Mouse (Mus musculus) induced T-regulatory cell, adult 2 months (primary cell): ENCODE results near the gene Armc6.

ENCODE experiments used
- DNase-seq: peaks from one replicate; pipeline ENCODE4 v3.0.0-alpha.2; 2012; ENCODE audit warnings: low read depth

Gene Armc6

DNA sequence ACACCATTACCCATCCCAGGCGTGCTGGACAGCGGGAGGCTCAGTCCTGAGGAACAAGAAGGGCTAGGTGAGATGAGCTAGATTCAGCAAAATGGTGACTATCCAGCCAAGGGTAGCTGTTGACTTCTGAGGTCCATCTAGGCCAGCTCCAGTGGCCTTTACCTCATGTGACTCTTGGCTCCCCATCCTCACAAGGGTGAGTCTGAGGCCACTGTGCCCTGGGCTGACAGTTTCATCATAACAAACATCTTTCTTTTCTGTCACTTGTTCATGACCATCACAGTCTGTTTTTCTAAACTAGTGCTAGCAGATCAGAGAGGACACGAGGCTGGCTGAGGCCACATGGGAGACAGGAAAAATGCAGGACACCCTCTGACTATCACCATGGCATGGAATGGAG, 40.1 kb downstream of the Armc6 start:
- DNase-seq, result no peak

DNA sequence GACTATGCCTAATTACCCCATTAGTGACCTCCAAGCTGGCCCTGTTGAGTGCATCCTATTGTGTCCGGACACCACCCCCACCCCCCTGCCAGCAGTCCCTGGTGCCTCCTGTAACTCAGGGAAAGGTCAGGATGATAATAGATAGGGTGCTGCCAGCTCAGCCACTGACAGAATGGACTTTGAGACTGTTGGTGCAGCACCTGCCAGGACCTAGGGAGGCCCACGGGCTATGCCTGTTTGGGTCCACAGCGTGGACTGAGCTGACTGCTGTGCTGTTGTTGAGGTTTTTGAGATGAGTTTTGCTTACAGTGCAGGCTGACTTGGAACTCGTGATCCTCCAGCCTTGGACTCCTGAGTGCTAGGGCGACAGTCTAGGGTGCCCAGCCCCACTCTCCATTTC, 41.0 kb downstream of the Armc6 start:
- no peak for DNase-seq

DNA sequence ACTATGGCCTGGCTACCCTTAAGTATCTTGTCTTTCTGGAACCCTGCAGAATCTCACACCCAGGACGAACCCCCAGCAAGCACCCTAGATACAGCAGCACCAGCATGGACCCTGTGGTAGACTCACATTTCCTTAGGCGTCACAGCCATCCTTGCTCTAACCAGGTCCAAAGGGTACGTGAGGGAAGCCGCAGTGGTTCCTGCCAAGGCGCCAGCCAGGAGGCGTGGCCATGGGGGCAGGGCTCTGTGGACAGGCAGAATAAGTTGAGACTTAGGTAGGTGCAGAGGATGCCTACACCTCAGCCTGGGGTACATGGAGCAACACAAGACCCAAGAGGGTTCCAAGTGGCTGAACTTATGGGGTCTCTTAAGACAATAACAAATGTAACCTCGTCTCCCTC, 45.6 kb downstream of the Armc6 start:
- no peak for DNase-seq

DNA sequence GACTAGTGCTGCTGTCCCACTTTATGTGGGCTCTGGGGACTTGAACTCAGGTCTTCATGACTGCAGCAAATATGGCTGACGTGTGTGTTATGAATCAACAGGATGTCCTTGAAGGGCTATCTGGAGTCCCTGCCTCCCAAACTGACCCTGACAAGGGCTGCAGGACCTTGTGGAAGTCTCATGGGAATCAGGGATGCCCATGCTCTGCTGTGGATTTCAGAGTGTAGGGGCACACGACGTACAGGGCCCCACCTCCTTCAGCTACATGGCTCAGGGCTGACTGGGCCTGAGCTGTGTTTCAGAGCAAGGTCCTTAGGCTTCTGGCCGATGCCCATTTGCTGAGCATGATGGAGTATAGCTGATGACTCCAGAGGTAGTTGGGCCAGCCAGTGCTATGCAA, 51.1 kb downstream of the Armc6 start:
- DNase-seq, result no peak

DNA sequence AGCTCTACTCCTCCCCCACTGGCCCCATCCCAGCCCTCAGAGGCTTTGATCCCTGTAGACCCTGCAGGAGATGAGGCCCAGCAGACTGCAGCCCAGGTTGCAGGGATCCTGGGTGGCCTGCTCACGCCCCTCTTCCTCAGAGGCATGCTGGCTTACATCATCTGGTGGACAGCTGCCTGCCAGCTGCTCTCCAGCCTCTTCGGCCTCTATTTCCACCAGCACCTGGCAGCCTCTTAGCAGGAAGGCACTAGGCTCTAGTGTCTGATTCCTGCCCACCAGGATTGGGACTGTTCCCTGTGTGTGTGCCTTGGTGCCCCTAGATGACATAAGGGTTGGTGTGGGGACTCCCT, 52.4 kb downstream of the Armc6 start:
- no peak for DNase-seq

DNA sequence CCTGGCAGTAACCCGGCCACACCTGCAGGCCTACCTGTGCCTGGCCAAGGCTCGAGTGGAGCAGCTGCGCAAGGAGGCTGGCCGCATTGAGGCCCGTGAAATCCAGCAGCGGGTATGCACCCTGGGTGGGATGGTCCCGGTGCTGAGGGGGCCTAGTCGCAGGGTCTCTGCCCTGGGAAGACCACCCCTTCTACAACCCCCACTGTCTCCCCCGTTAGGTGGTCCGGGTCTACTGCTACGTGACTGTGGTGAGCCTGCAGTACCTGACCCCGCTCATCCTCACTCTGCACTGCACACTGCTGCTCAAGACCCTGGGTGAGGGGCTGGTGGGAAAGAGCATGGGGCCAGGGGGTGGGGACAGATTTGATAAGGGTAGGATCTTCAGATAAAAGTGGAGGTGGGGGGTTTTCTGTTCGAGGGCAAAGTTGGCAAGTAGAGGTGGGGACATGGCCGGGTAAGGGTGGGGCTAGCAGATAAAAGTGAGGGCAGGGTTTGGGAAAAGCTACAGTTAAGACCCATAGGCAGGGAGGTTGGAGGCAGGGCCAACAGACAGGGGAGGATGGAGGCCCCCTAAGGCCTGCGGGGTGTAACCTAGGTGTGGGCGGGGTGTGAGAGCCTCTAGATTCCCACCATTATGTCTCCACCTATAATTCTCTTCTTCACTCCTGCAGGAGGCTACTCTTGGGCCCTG, 52.9 kb downstream of the Armc6 start:
- DNase-seq, result no peak

DNA sequence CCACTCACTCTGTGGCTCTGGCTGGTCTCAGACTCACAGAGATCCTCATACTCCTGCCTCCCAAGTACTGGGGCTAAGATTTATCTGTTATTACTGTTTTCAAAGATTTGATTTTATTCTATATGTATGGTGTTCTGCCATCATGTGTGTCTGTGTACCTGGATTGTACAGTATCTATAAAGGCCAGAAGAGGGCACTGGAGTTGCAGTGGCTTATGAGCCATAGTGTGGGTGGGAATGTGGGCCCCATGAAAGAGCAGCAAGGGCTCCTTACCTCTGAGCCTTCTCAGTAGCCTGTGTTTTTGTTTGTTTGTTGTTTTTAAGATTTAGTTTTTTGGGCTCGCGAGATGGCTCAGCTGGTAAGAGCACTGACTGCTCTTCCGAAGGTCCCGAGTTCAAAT, 55.2 kb downstream of the Armc6 start:
- DNase-seq, result peak; percentile 33

DNA sequence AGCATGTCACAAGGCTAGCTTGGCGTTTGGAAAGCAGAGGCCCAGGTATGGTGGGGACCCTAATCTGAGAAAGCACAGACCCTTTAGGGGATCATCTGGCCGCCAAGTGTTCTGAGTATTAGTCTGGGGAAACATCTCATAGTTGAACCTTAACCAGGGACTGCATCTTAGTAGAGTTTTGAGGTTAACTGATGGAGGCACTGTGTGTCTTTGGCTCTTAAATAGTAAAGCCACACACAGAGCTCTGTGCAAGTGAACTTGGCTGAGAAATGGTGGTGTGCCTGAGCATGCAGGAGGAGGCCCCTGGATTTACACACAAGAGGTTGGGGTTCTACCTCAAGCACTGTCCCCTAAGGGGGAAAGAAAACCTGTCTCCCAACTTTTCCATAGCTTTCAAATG, 56.0 kb downstream of the Armc6 start:
- no peak for DNase-seq

DNA sequence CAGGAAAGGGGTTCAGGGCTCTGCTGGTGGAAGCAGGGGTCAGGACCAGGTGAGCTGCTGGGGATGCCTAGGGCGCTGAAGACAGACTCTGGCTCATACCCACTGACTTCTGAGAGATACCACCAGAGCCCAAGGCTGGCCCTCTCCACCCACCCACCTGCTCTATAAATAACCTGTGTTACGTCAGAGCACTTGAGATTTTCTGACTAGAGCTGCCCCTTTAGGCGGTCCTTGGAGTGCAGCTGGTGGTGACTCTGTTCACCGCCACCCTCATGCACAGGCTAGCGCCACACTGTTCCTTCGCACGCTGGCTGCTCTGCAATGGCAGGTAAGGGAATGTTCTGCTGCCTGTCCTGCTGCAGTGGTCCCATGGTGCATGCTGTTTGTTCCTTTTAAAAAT, 60.2 kb downstream of the Armc6 start:
- DNase-seq, result no peak

DNA sequence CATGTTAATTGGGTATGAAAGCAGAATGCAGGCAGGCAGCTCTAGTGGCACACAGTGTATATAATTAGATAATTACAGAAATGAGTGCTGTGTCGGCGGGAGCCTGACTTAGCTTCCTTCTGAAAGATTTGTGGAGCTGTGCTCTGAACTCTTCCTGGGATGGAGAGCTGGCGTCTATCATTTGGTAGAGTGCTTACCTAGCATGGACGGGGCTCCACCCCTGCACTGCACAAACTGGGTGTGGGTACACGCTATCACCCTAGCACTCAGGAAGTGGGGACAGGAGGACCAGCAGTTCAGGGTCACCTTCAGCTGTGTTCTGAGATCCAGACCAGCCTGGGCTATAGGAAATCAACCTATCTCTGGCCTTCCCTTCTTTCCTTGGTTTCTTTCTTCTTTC, 60.9 kb downstream of the Armc6 start:
- no peak for DNase-seq

DNA sequence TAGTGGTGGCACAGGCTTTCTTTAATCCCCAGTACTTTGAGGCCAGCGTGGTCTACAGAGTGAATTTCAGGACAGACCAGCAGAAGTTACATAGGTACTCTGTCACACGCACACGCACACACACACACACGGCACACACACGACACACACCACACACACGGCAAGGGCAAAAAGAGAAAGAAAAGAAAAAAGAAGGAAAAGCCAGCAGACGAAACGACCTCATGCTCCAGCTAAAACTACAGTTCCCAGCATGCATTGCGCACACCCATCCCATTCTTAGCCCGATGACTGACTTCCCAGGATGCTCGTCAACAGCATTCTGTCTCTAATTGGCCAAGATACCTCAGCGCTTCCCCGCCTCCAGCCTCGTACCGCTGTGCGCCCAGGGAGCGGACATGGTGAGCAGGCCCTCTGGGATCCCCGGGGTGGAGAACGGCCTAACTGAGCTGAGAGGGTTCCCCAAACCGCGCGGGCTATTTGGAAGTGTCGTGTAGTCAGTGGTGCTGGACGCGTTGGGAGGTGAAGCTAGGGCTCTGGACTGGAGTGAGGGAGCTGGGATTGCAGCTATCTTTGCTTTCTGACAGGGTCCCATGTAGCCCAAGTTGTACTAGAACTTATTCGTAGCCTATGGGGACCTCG, 62.1 kb downstream of the Armc6 start, which contains the start of gene Tmem161a:
Gene Tmem161a, plus strand, starts transcription at position 314 of the 639 bp plus-strand sequence.
- peak; percentile 96 for DNase-seq

DNA sequence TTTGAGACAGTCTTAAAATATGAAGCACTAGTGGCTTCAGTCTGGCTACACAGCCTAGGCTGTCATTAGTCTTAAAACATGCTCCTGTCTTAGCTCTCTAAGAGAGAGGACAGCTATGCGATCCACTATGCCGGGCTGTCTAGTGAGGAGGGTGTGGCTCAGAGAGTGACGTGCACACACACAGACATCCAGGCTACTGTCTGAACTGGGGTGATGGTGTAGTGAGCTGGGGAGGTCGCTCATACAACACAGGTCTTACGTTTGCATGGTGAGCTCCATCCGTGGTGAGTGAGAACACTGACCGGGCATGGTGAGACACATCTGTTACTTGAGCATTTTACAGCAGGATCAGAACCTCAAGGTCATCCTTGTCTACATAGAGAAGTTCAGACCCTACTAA, 63.0 kb downstream of the Armc6 start:
- no peak for DNase-seq

DNA sequence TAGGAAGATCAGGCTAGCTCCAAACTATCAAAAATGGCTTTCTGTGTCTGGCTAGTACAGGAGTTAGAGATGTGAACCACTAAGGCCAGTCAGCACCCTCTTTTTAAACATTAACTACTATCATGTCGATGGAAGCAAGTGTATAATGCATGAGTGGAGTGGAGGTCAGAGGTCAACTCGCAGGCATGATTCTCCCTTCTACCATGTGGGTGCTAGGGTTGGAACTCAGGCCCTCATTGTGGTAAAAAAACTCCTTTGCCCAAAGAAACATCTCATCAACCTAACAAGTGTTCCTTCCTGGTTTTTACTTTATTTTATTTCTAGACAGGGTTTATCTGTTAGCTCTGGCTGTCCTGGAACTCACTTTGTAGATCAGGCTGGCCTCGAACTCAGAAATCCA, 63.5 kb downstream of the Armc6 start:
- no peak for DNase-seq
